Mouse (Mus musculus): Measurements from ENCODE around the gene Nxpe2. TPM values are rescaled to one million over a fixed set of nuclear protein-coding genes. Genes with fewer than 3 reads are reported as not detected.
A peak's percentile ranks its signal among the peaks of the same experiment; 100 is the strongest.

Gene Nxpe2
- 1.8 and 4.6 TPM in 2 replicates for polyA plus RNA-seq (2014; fragmentation: Nextera tagmentation; extraction: Ambion mirVana)

GRCm38 (mm10) chr9:48353148-48353698 lies at the start of gene Nxpe2:
Gene Nxpe2 (minus strand): TSS chr9:48353454.
- no peak within 1 kb of the TSS for H3K4me2 ChIP-seq
- no peak for ATAC-seq (replicated peaks; ENCODE audit: insufficient number of reproducible peaks, low FRiP score, low TSS enrichment)
- H3K27ac ChIP-seq (ENCODE audit: low read depth, low read length): peak within 1 kb of the TSS; percentile 50; the same call in 1 of the 2 replicates
- H3K36me3 ChIP-seq (ENCODE audit: control insufficient read depth, insufficient read depth, low read length): no peaks in the 10 kb centered on the region
- no peak within 1 kb of the TSS for H3K4me3 ChIP-seq (ENCODE audit: low read depth, low read length)
- no peaks in the 10 kb centered on the region for H3K27me3 ChIP-seq (ENCODE audit: control insufficient read depth, insufficient read depth, low read length)
- H3K9ac ChIP-seq (ENCODE audit: low read depth, low read length): no peak within 1 kb of the TSS
- WGBS (ENCODE audit: insufficient replicate concordance): 45% methylated on average over 2 of the region's 2 CpGs
- no peaks in the 10 kb centered on the region for H3K9me3 ChIP-seq (replicated peaks; ENCODE audit: control insufficient read depth, low read length)
- H3K4me1 ChIP-seq (ENCODE audit: control insufficient read depth, insufficient read depth, low read length): no peaks in the 10 kb centered on the region

GRCm38 (mm10) chr9:48389983-48390382 lies 36.7 kb upstream of the Nxpe2 start:
- no peak overlapping the region for H3K9ac ChIP-seq (ENCODE audit: low read depth, low read length)
- no peaks in the 10 kb centered on the region for H3K9me3 ChIP-seq (replicated peaks; ENCODE audit: control insufficient read depth, low read length)
- WGBS (ENCODE audit: insufficient replicate concordance): 69% methylated on average over 3 of the region's 3 CpGs
- H3K27ac ChIP-seq (ENCODE audit: low read depth, low read length): no peak overlapping the region
- ATAC-seq (replicated peaks; ENCODE audit: insufficient number of reproducible peaks, low FRiP score, low TSS enrichment): no peak
- H3K4me1 ChIP-seq (ENCODE audit: control insufficient read depth, insufficient read depth, low read length): no peaks in the 10 kb centered on the region
- H3K4me2 ChIP-seq: no peak overlapping the region
- H3K27me3 ChIP-seq (ENCODE audit: control insufficient read depth, insufficient read depth, low read length): no peaks in the 10 kb centered on the region
- H3K36me3 ChIP-seq (ENCODE audit: control insufficient read depth, insufficient read depth, low read length): no peaks in the 10 kb centered on the region
- no peak overlapping the region for H3K4me3 ChIP-seq (ENCODE audit: low read depth, low read length)

- no peaks in the 10 kb centered on the region for H3K4me1 ChIP-seq (ENCODE audit: control insufficient read depth, insufficient read depth, low read length)
- no peak overlapping the region for H3K4me2 ChIP-seq
- H3K4me3 ChIP-seq (ENCODE audit: low read depth, low read length): no peak overlapping the region
- no peak for ATAC-seq (replicated peaks; ENCODE audit: insufficient number of reproducible peaks, low FRiP score, low TSS enrichment)
- no peak overlapping the region for H3K9ac ChIP-seq (ENCODE audit: low read depth, low read length)
- no peak overlapping the region for H3K27ac ChIP-seq (ENCODE audit: low read depth, low read length)
- no peaks in the 10 kb centered on the region for H3K36me3 ChIP-seq (ENCODE audit: control insufficient read depth, insufficient read depth, low read length)
- WGBS (ENCODE audit: insufficient replicate concordance): 70% methylated on average over 4 of the region's 4 CpGs
- no peaks in the 10 kb centered on the region for H3K27me3 ChIP-seq (ENCODE audit: control insufficient read depth, insufficient read depth, low read length)
- H3K9me3 ChIP-seq (replicated peaks; ENCODE audit: control insufficient read depth, low read length): no peaks in the 10 kb centered on the region
Measured at GRCm38 (mm10) chr9:48388451-48388850, 35.2 kb upstream of the Nxpe2 start.

- Histone ChIP-seq H3K27me3 (ENCODE audit: control insufficient read depth, insufficient read depth, low read length) (no peaks in the 10 kb centered on the region), H3K27ac (ENCODE audit: low read depth, low read length) (no peak overlapping the region), H3K4me1 (ENCODE audit: control insufficient read depth, insufficient read depth, low read length) (no peaks in the 10 kb centered on the region), H3K4me2 (no peak overlapping the region), H3K4me3 (ENCODE audit: low read depth, low read length) (no peak overlapping the region), H3K36me3 (ENCODE audit: control insufficient read depth, insufficient read depth, low read length) (no peaks in the 10 kb centered on the region), H3K9me3 (replicated peaks; ENCODE audit: control insufficient read depth, low read length) (no peaks in the 10 kb centered on the region), H3K9ac (ENCODE audit: low read depth, low read length) (no peak overlapping the region)
- WGBS (ENCODE audit: insufficient replicate concordance): 30% methylated on average over 2 of the region's 2 CpGs
- ATAC-seq (replicated peaks; ENCODE audit: insufficient number of reproducible peaks, low FRiP score, low TSS enrichment): no peak
Measured at GRCm38 (mm10) chr9:48374357-48374756, 21.1 kb upstream of the Nxpe2 start.

- H3K36me3 ChIP-seq (ENCODE audit: control insufficient read depth, insufficient read depth, low read length): no peaks in the 10 kb centered on the region
- 74% methylated on average over 4 of the region's 4 CpGs for WGBS (ENCODE audit: insufficient replicate concordance)
- H3K9me3 ChIP-seq (replicated peaks; ENCODE audit: control insufficient read depth, low read length): no peaks in the 10 kb centered on the region
- no peak overlapping the region for H3K27ac ChIP-seq (ENCODE audit: low read depth, low read length)
- no peaks in the 10 kb centered on the region for H3K4me1 ChIP-seq (ENCODE audit: control insufficient read depth, insufficient read depth, low read length)
- no peak overlapping the region for H3K9ac ChIP-seq (ENCODE audit: low read depth, low read length)
- no peak overlapping the region for H3K4me3 ChIP-seq (ENCODE audit: low read depth, low read length)
- ATAC-seq (replicated peaks; ENCODE audit: insufficient number of reproducible peaks, low FRiP score, low TSS enrichment): no peak
- no peak overlapping the region for H3K4me2 ChIP-seq
- H3K27me3 ChIP-seq (ENCODE audit: control insufficient read depth, insufficient read depth, low read length): no peaks in the 10 kb centered on the region
Measured at GRCm38 (mm10) chr9:48373232-48373878, 20.1 kb upstream of the Nxpe2 start.

- H3K27ac ChIP-seq (ENCODE audit: low read depth, low read length): peak overlapping the region; percentile 89
- no peak overlapping the region for H3K4me3 ChIP-seq (ENCODE audit: low read depth, low read length)
- H3K4me1 ChIP-seq (ENCODE audit: control insufficient read depth, insufficient read depth, low read length): peaks cover 3% of the 10 kb centered on the region; the same call in 1 of the 2 replicates
- H3K27me3 ChIP-seq (ENCODE audit: control insufficient read depth, insufficient read depth, low read length): no peaks in the 10 kb centered on the region
- H3K36me3 ChIP-seq (ENCODE audit: control insufficient read depth, insufficient read depth, low read length): no peaks in the 10 kb centered on the region
- no peak overlapping the region; the same call in 1 of the 2 replicates for H3K4me2 ChIP-seq
- no peaks in the 10 kb centered on the region for H3K9me3 ChIP-seq (replicated peaks; ENCODE audit: control insufficient read depth, low read length)
- 79% methylated on average over 6 of the region's 6 CpGs for WGBS (ENCODE audit: insufficient replicate concordance)
- H3K9ac ChIP-seq (ENCODE audit: low read depth, low read length): 0 out of 2 replicates have a peak overlapping the region, but pooled peaks have one; percentile 22
- no peak for ATAC-seq (replicated peaks; ENCODE audit: insufficient number of reproducible peaks, low FRiP score, low TSS enrichment)
Measured at GRCm38 (mm10) chr9:48362743-48363142, 9.5 kb upstream of the Nxpe2 start.

- H3K4me2 ChIP-seq: peak overlapping the region; percentile 45
- H3K4me3 ChIP-seq (ENCODE audit: low read depth, low read length): no peak overlapping the region
- peak overlapping the region; percentile 89 for H3K27ac ChIP-seq (ENCODE audit: low read depth, low read length)
- H3K9ac ChIP-seq (ENCODE audit: low read depth, low read length): peak overlapping the region; percentile 40; the same call in 1 of the 2 replicates
- H3K9me3 ChIP-seq (replicated peaks; ENCODE audit: control insufficient read depth, low read length): no peaks in the 10 kb centered on the region
- H3K4me1 ChIP-seq (ENCODE audit: control insufficient read depth, insufficient read depth, low read length): peaks cover 3% of the 10 kb centered on the region; the same call in 1 of the 2 replicates
- ATAC-seq (replicated peaks; ENCODE audit: insufficient number of reproducible peaks, low FRiP score, low TSS enrichment): peak; percentile 90
- no peaks in the 10 kb centered on the region for H3K36me3 ChIP-seq (ENCODE audit: control insufficient read depth, insufficient read depth, low read length)
- no peaks in the 10 kb centered on the region for H3K27me3 ChIP-seq (ENCODE audit: control insufficient read depth, insufficient read depth, low read length)
- WGBS (ENCODE audit: insufficient replicate concordance): 35% methylated on average over 14 of the region's 14 CpGs
Measured at GRCm38 (mm10) chr9:48361815-48362631, 8.8 kb upstream of the Nxpe2 start.

GRCm38 (mm10) chr9:48360826-48361225 lies 7.6 kb upstream of the Nxpe2 start:
- Histone ChIP-seq H3K27ac (ENCODE audit: low read depth, low read length) (no peak overlapping the region), H3K36me3 (ENCODE audit: control insufficient read depth, insufficient read depth, low read length) (no peaks in the 10 kb centered on the region), H3K9ac (ENCODE audit: low read depth, low read length) (no peak overlapping the region), H3K9me3 (replicated peaks; ENCODE audit: control insufficient read depth, low read length) (no peaks in the 10 kb centered on the region), H3K4me1 (ENCODE audit: control insufficient read depth, insufficient read depth, low read length) (peaks cover 3% of the 10 kb centered on the region; the same call in 1 of the 2 replicates), H3K4me3 (ENCODE audit: low read depth, low read length) (no peak overlapping the region), H3K4me2 (no peak overlapping the region), H3K27me3 (ENCODE audit: control insufficient read depth, insufficient read depth, low read length) (no peaks in the 10 kb centered on the region)
- ATAC-seq (replicated peaks; ENCODE audit: insufficient number of reproducible peaks, low FRiP score, low TSS enrichment): no peak
- 71% methylated on average over 4 of the region's 4 CpGs for WGBS (ENCODE audit: insufficient replicate concordance)
